Mouse (Mus musculus): ENCODE results near the gene Dgcr2. TPM values are rescaled to one million over a fixed set of nuclear protein-coding genes. Genes with fewer than 3 reads are reported as not detected.

The Dgcr2 gene
- polyA plus RNA-seq, 1 experiment from 2014 or later: 110 TPM

DNA sequence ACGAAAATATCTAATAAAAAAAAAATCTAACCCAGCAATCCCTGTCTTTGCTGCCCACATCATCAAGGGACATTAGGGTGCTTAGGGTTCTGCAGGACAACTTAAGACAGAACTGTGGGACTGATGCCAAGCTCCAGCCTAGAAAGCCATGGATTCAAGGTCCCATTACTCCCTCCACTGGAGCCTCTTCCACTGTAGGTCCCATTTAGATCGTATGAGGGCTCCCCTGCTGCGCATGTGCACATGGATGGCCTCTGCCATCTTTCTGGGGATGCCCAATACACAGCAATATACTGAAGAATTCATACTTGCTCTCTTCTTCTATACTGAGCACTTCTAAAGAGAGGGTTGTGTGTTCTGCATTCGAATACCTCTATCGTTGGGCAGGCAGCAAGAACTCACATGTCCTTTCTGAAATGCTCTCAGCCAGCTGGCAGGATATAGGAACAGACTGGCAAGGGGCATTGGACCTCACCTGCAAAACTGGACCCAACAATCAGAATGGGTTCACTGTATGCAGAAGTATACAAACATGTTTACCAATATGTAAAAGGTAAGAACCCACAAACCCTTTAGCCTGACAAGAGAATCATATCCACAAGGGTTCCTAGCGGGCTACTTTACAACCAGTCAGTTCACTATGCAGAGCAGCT, 8.5 kb downstream of the Dgcr2 start:
- Histone ChIP-seq H3K36me3 (ENCODE audit: control insufficient read depth, insufficient read depth) (no peaks in the 10 kb centered on the region), H3K9me3 (ENCODE audit: control insufficient read depth, low read length) (no peaks in the 10 kb centered on the region), H3K27ac (ENCODE audit: low read length) (no peak overlapping the region), H3K9ac (replicated peaks; ENCODE audit: low read depth, low read length) (peak overlapping the region; percentile 99; the same call in 1 of the 2 replicates), H3K4me1 (replicated peaks; ENCODE audit: control insufficient read depth, insufficient read depth, low read length) (peaks cover 36% of the 10 kb centered on the region), H3K27me3 (replicated peaks; ENCODE audit: control insufficient read depth, insufficient read depth, low read length) (no peaks in the 10 kb centered on the region), H3K4me2 (ENCODE audit: low read length) (peak overlapping the region; percentile 87), H3K4me3 (replicated peaks; ENCODE audit: low read length) (peak overlapping the region; percentile 87)
- 82% methylated on average over 6 of the region's 6 CpGs for WGBS
- no peak for ATAC-seq

- no peaks in the 10 kb centered on the region for H3K36me3 ChIP-seq (ENCODE audit: control insufficient read depth, insufficient read depth)
- WGBS: 92% methylated on average over 6 of the region's 6 CpGs
- H3K9ac ChIP-seq (replicated peaks; ENCODE audit: low read depth, low read length): no peak overlapping the region
- no peaks in the 10 kb centered on the region for H3K9me3 ChIP-seq (ENCODE audit: control insufficient read depth, low read length)
- H3K4me2 ChIP-seq (ENCODE audit: low read length): no peak overlapping the region
- ATAC-seq: no peak
- H3K27ac ChIP-seq (ENCODE audit: low read length): no peak overlapping the region
- no peaks in the 10 kb centered on the region for H3K27me3 ChIP-seq (replicated peaks; ENCODE audit: control insufficient read depth, insufficient read depth, low read length)
- H3K4me3 ChIP-seq (replicated peaks; ENCODE audit: low read length): no peak overlapping the region
- peaks cover 12% of the 10 kb centered on the region for H3K4me1 ChIP-seq (replicated peaks; ENCODE audit: control insufficient read depth, insufficient read depth, low read length)
Observed at GRCm38 (mm10) chr16:17884116-17884515, 14.2 kb downstream of the Dgcr2 start.

DNA sequence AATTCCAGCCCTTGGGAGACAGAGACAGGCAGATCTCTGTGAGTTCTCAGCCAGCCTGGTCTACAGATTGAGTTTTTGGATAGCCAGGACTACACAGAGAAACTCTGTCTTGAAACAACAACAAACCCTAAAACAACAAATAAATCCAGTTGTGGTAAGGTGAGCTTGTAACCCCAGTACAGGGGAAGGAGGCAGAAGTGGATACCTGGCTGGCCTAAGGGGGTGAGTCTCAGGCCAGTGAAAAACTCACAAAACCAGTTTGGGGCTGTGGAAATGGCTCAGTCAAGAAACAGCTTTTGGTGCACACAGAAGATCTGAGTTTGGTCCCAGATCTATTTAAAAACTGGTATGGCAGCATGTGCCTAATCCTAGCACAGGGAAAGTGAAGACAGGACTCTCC, 16.2 kb downstream of the Dgcr2 start:
- ATAC-seq: no peak
- Histone ChIP-seq H3K27ac (ENCODE audit: low read length) (no peak overlapping the region), H3K9me3 (ENCODE audit: control insufficient read depth, low read length) (no peaks in the 10 kb centered on the region), H3K9ac (replicated peaks; ENCODE audit: low read depth, low read length) (no peak overlapping the region), H3K27me3 (replicated peaks; ENCODE audit: control insufficient read depth, insufficient read depth, low read length) (no peaks in the 10 kb centered on the region), H3K36me3 (ENCODE audit: control insufficient read depth, insufficient read depth) (no peaks in the 10 kb centered on the region), H3K4me1 (replicated peaks; ENCODE audit: control insufficient read depth, insufficient read depth, low read length) (peaks cover 12% of the 10 kb centered on the region), H3K4me3 (replicated peaks; ENCODE audit: low read length) (no peak overlapping the region), H3K4me2 (ENCODE audit: low read length) (no peak overlapping the region)

DNA sequence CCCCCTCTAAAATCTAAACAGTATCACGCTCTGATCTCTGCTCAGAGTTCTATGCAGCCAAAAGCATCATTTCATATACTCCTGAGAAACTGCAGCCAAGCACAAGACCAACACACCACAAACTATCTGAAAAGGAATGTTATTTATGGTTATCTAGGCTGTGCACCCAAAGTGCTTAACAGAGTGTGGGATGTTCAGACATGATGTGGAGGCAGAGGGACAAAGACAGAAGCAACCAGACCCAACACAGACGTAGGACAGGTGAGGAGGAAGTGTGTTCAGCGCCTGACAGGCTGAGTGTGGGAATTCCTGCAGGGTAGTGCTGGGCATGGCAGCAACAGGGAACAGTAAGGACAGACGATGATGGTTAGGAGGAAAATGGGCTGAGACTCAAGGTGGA, 18.8 kb downstream of the Dgcr2 start:
- no peak overlapping the region for H3K9ac ChIP-seq (replicated peaks; ENCODE audit: low read depth, low read length)
- no peaks in the 10 kb centered on the region for H3K36me3 ChIP-seq (ENCODE audit: control insufficient read depth, insufficient read depth)
- no peaks in the 10 kb centered on the region for H3K4me1 ChIP-seq (replicated peaks; ENCODE audit: control insufficient read depth, insufficient read depth, low read length)
- H3K9me3 ChIP-seq (ENCODE audit: control insufficient read depth, low read length): no peaks in the 10 kb centered on the region
- H3K4me2 ChIP-seq (ENCODE audit: low read length): no peak overlapping the region
- H3K4me3 ChIP-seq (replicated peaks; ENCODE audit: low read length): no peak overlapping the region
- no peak overlapping the region for H3K27ac ChIP-seq (ENCODE audit: low read length)
- no peaks in the 10 kb centered on the region for H3K27me3 ChIP-seq (replicated peaks; ENCODE audit: control insufficient read depth, insufficient read depth, low read length)
- no peak for ATAC-seq
- 95% methylated on average over 4 of the region's 4 CpGs for WGBS

DNA sequence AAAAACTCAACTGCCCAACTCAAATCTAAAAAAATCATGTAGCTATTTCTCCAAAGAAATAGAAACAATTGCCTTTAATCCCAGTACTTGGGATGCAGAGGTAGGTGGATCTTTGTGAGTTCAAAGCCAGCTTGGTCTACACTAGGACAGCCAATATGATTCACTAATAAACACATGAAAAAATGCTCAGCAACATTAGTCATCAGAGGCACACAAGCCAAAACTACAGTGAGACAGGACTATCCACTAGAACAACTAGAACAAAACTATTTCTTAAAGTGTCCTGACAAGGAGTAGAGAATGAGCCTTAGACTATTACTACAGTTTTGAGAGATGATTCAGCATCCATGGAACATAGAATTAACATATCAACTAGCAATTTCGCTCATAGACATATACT, 22.3 kb downstream of the Dgcr2 start:
- Histone ChIP-seq H3K9me3 (ENCODE audit: control insufficient read depth, low read length) (no peaks in the 10 kb centered on the region), H3K4me1 (replicated peaks; ENCODE audit: control insufficient read depth, insufficient read depth, low read length) (no peaks in the 10 kb centered on the region), H3K36me3 (ENCODE audit: control insufficient read depth, insufficient read depth) (no peaks in the 10 kb centered on the region), H3K4me3 (replicated peaks; ENCODE audit: low read length) (no peak overlapping the region), H3K4me2 (ENCODE audit: low read length) (no peak overlapping the region), H3K27me3 (replicated peaks; ENCODE audit: control insufficient read depth, insufficient read depth, low read length) (no peaks in the 10 kb centered on the region), H3K27ac (ENCODE audit: low read length) (no peak overlapping the region), H3K9ac (replicated peaks; ENCODE audit: low read depth, low read length) (no peak overlapping the region)
- no peak for ATAC-seq
- 97% methylated on average over 1 of the region's 1 CpGs for WGBS

- H3K27ac ChIP-seq (ENCODE audit: low read length): no peak overlapping the region
- H3K4me2 ChIP-seq (ENCODE audit: low read length): no peak overlapping the region
- 89% methylated on average over 4 of the region's 4 CpGs for WGBS
- no peaks in the 10 kb centered on the region for H3K4me1 ChIP-seq (replicated peaks; ENCODE audit: control insufficient read depth, insufficient read depth, low read length)
- H3K27me3 ChIP-seq (replicated peaks; ENCODE audit: control insufficient read depth, insufficient read depth, low read length): no peaks in the 10 kb centered on the region
- no peaks in the 10 kb centered on the region for H3K9me3 ChIP-seq (ENCODE audit: control insufficient read depth, low read length)
- H3K4me3 ChIP-seq (replicated peaks; ENCODE audit: low read length): no peak overlapping the region
- H3K9ac ChIP-seq (replicated peaks; ENCODE audit: low read depth, low read length): no peak overlapping the region
- peaks cover 4% of the 10 kb centered on the region; the same call in 1 of the 2 replicates for H3K36me3 ChIP-seq (ENCODE audit: control insufficient read depth, insufficient read depth)
- no peak for ATAC-seq
Observed at GRCm38 (mm10) chr16:17875174-17875573, 23.2 kb downstream of the Dgcr2 start.

DNA sequence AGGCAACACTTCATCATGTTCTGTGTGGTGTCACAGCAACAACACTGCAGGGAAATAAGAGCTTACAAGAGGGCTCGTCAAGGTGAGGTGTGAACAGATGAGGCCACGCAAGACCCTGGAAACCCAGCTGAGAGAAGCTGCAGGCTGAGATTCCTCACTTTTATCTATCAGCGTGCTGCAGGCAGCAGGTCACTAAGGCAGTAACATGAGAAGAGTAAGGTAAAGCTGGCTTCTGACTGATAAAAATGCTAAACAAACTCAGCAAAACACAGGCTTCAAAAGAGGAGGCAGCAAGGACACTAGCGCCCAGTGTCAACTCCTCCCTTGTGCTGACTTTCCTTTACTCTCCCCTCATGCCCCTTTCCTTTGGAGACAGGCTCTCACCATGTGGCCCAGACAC, 25.4 kb downstream of the Dgcr2 start:
- Histone ChIP-seq H3K27me3 (replicated peaks; ENCODE audit: control insufficient read depth, insufficient read depth, low read length) (no peaks in the 10 kb centered on the region), H3K36me3 (ENCODE audit: control insufficient read depth, insufficient read depth) (peaks cover 4% of the 10 kb centered on the region; the same call in 1 of the 2 replicates), H3K4me2 (ENCODE audit: low read length) (no peak overlapping the region), H3K27ac (ENCODE audit: low read length) (no peak overlapping the region), H3K9ac (replicated peaks; ENCODE audit: low read depth, low read length) (no peak overlapping the region), H3K4me1 (replicated peaks; ENCODE audit: control insufficient read depth, insufficient read depth, low read length) (no peaks in the 10 kb centered on the region), H3K9me3 (ENCODE audit: control insufficient read depth, low read length) (no peaks in the 10 kb centered on the region), H3K4me3 (replicated peaks; ENCODE audit: low read length) (no peak overlapping the region)
- 74% methylated on average over 4 of the region's 4 CpGs for WGBS
- no peak for ATAC-seq

- Histone ChIP-seq H3K9me3 (ENCODE audit: control insufficient read depth, low read length) (no peaks in the 10 kb centered on the region), H3K27ac (ENCODE audit: low read length) (no peak overlapping the region), H3K4me1 (replicated peaks; ENCODE audit: control insufficient read depth, insufficient read depth, low read length) (no peaks in the 10 kb centered on the region), H3K36me3 (ENCODE audit: control insufficient read depth, insufficient read depth) (peaks cover 4% of the 10 kb centered on the region; the same call in 1 of the 2 replicates), H3K27me3 (replicated peaks; ENCODE audit: control insufficient read depth, insufficient read depth, low read length) (no peaks in the 10 kb centered on the region), H3K9ac (replicated peaks; ENCODE audit: low read depth, low read length) (no peak overlapping the region), H3K4me2 (ENCODE audit: low read length) (no peak overlapping the region), H3K4me3 (replicated peaks; ENCODE audit: low read length) (no peak overlapping the region)
- no peak for ATAC-seq
- WGBS: 95% methylated on average over 5 of the region's 5 CpGs
Observed at GRCm38 (mm10) chr16:17871248-17871647, 27.1 kb downstream of the Dgcr2 start.

DNA sequence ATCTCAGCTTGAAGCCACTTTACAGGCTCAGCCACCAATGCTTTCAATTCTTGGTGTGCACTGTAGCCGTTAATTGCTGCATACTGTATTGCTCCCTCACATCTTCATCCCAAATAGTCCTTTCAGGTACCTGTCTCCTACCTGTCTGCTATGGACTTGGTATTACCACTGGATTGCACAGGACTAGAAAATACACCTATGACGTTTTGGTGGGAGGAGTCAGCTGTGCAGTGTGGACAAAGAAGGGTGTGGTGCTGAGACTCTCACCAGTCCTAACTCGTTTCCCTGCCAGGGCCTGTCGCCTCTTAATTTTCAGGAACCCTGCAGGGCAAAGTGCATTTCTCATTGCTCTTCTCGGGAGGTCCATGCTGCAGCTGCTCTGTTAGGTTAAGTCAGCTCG, 32.6 kb downstream of the Dgcr2 start:
- no peak overlapping the region for H3K4me3 ChIP-seq (replicated peaks; ENCODE audit: low read length)
- H3K4me2 ChIP-seq (ENCODE audit: low read length): no peak overlapping the region
- H3K9ac ChIP-seq (replicated peaks; ENCODE audit: low read depth, low read length): no peak overlapping the region
- H3K9me3 ChIP-seq (ENCODE audit: control insufficient read depth, low read length): no peaks in the 10 kb centered on the region
- WGBS: 74% methylated on average over 6 of the region's 6 CpGs
- no peak for ATAC-seq
- no peak overlapping the region for H3K27ac ChIP-seq (ENCODE audit: low read length)
- H3K36me3 ChIP-seq (ENCODE audit: control insufficient read depth, insufficient read depth): peaks cover 3% of the 10 kb centered on the region; the same call in 1 of the 2 replicates
- no peaks in the 10 kb centered on the region for H3K4me1 ChIP-seq (replicated peaks; ENCODE audit: control insufficient read depth, insufficient read depth, low read length)
- no peaks in the 10 kb centered on the region for H3K27me3 ChIP-seq (replicated peaks; ENCODE audit: control insufficient read depth, insufficient read depth, low read length)

DNA sequence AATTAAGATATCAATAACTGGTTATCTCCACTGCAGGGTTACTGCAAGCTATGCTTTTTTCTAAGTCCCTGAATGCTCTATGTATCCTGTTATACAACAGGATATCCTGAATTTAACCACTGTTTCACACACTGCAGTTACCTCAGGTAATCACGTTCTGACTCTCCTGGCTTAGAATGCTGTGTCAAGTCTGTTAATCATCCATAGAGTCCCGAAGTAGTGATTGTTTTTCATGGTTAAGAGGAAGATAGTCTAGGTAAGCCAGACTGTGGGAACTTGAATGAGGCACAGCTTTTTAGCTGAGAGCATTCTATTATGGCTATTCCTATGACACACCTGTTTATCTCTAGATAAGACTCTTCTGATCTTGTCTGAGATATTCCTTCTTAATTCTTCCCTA, 33.1 kb downstream of the Dgcr2 start:
- no peaks in the 10 kb centered on the region for H3K9me3 ChIP-seq (ENCODE audit: control insufficient read depth, low read length)
- no peak overlapping the region for H3K9ac ChIP-seq (replicated peaks; ENCODE audit: low read depth, low read length)
- H3K4me3 ChIP-seq (replicated peaks; ENCODE audit: low read length): no peak overlapping the region
- H3K4me2 ChIP-seq (ENCODE audit: low read length): no peak overlapping the region
- H3K27me3 ChIP-seq (replicated peaks; ENCODE audit: control insufficient read depth, insufficient read depth, low read length): no peaks in the 10 kb centered on the region
- H3K4me1 ChIP-seq (replicated peaks; ENCODE audit: control insufficient read depth, insufficient read depth, low read length): no peaks in the 10 kb centered on the region
- WGBS: 92% methylated on average over 2 of the region's 2 CpGs
- ATAC-seq: no peak
- no peaks in the 10 kb centered on the region for H3K36me3 ChIP-seq (ENCODE audit: control insufficient read depth, insufficient read depth)
- no peak overlapping the region for H3K27ac ChIP-seq (ENCODE audit: low read length)
